Mouse (Mus musculus) gastrocnemius, adult 8-10 months (tissue): ENCODE measurements around the gene Dock10. TPM values are rescaled to one million over a fixed set of nuclear protein-coding genes. Genes with fewer than 3 reads are reported as not detected.

Experiments used
- DNase-seq, 2 experiments: peaks; one replicate each; pipeline ENCODE4 v3.0.0; 2022; ENCODE audit warnings: low spot score in 2 of 2
- total RNA-seq, 4 experiments: library from RNA; stranded (reverse); gene quantifications; 2 replicates each; pipeline ENCODE4 v1.2.4; 2022

The Dock10 gene
- total RNA-seq, 4 experiments from 2014 or later, result 0.92 to 2.0 (median 1.6) TPM

GRCm38 (mm10) chr1:80728183-80728582 is 30.1 kb downstream of the Dock10 start:
- DNase-seq, result no peak

GRCm38 (mm10) chr1:80727403-80727802 is 30.9 kb downstream of the Dock10 start:
- no peak for DNase-seq

- peak; percentile 8 to 23 for DNase-seq
Measured at GRCm38 (mm10) chr1:80722647-80723046, 35.7 kb downstream of the Dock10 start.

GRCm38 (mm10) chr1:80722001-80722400 is 36.3 kb downstream of the Dock10 start:
- no peak for DNase-seq

GRCm38 (mm10) chr1:80721181-80721580 is 37.1 kb downstream of the Dock10 start:
- DNase-seq, result no peak

DNA sequence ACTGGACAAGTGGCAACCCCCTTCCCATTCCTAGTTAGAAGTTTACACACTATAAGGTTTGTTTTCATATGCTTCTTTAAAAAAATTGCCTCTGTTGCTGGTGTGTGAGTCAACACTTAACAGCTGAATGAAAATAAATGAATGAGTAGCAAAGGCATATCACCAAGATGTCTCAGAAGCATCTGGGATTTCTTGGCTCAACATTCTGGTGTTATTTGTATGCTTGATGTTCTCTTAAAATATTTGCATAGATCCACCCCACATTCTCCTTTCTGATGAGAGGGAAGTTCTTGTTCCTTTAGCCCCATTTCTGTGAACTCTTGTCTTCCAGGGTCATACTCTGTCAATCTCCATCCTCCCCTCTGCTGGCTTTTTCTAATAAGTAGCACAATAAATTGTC is 38.2 kb downstream of the Dock10 start:
- no peak for DNase-seq

- no peak for DNase-seq
Measured at GRCm38 (mm10) chr1:80719436-80719835, 38.9 kb downstream of the Dock10 start.

- no peak for DNase-seq
Measured at GRCm38 (mm10) chr1:80718666-80719065, 39.7 kb downstream of the Dock10 start.

DNA sequence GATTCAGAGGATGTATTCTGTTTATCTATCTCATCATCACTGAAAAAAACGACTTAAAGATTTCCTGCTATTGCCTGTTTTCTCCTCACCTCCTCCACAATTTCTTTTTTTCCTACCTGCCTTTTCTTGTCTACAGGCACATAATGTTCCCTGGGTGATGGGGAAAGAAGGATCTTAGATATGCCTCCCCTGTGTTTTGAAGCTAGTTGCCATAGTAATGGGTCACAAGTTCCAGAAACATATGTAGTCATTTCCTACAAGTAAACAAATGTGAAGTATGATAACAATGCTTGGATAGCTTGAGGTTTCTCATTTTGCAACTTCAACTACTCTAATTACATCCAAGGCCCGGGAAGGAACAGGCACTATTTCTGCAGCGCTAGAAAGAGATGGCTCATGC is 42.4 kb downstream of the Dock10 start:
- no peak for DNase-seq

DNA sequence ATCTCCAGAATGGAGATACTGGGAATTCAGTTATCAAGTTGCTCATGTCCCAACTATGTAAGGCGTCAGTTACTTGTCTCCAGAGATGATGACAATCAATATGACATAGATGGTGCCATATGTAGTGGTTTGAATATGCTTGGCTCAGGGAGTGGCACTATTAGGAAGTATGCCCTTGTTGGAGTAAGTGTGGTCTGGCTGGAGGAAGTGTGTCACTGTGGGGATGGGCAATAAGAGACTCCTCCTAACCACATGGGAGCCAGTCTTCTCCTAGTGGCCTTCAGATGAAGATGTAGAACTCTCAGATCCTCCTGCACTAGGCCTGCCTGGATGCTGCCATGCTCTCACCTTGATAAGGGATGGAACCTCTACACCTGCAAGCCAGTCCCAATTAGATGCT is 44.4 kb downstream of the Dock10 start:
- no peak for DNase-seq

- DNase-seq, result no peak
Measured at GRCm38 (mm10) chr1:80710607-80711261, 47.6 kb downstream of the Dock10 start.

DNA sequence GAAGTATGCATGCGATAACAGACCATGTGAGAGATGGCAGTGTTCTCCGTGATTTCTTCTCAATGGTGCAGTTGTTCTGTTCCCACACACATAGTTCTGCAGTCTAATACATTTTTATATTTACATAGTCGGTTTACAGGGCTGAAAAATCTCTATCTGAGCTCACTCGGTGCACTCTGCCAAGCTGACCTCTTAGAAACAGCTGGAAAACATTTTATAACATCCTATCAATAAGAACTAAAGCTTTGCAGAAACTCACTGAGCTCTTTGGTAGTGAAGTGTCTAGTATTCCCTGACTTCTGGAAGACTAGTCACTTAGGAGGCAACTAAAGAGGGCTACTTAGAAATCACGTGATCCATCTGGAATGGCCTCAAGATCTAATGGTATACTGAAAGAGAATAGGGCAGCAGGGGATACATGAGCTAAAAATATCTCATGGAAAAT is 48.2 kb downstream of the Dock10 start:
- DNase-seq, result no peak

DNA sequence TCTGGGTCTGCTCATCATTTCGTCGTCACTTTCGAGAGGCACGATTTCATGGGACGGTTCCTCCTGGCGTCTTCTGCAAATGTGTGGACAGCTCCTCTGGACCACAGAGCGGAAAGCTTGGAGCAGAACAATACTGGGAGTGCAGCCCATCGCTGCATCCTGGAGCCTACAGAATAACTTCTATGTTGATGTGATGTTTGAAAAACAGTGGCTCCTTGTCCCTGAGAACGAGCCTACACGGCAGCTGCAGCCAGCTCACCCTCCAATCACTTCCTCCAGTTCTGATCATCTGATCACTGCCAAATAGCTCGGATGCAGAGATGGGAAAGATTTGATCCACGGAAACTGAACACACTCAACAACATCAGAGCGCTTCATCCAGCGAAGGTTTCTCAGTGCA is 49.0 kb downstream of the Dock10 start:
- DNase-seq, result peak in 1 of 2 experiments; percentile 3

- DNase-seq, result no peak
Measured at GRCm38 (mm10) chr1:80703279-80703678, 55.0 kb downstream of the Dock10 start.

- DNase-seq, result no peak
Measured at GRCm38 (mm10) chr1:80676004-80676673, 82.2 kb downstream of the Dock10 start.

DNA sequence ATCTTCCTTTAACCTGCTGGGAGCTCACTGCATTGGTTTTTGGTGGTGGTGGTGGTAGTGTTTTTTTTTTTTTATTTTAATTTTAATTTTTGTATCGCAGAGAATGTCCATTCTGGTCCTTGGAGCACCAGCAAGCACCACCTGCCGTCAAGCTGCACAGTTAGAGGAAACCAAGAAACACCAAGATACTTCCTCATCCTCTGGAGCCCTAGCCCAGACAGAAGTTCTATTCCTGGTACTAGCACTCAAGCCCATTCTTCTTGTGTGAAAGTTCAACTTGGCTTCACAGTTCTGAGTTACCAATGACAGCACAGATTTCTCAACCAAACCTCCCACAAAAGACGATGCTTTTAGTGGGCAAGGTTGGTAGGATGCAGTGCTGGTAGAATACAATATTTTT is 86.6 kb downstream of the Dock10 start:
- no peak for DNase-seq

DNA sequence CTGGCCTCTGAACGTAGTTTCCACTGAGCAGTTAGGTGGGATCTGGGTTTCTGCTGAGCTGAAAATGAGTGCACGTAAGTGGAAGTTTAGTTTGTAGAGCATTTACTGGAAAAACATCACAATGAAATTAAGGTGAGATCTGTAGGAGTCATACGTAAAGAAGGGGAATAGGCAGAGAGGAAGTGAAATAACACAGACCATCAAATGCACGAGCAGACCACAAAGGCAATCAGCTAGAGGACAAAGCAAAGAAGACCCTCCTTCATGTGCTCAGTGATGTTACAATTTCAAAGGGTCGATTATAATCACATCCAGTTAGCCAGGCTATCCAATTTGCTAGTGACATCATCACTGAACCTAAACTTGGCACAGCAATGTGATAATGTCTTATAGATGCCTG is 87.3 kb downstream of the Dock10 start:
- no peak for DNase-seq

GRCm38 (mm10) chr1:80670387-80670786 is 87.9 kb downstream of the Dock10 start:
- no peak for DNase-seq

- DNase-seq, result no peak
Measured at GRCm38 (mm10) chr1:80665761-80666160, 92.6 kb downstream of the Dock10 start.

DNA sequence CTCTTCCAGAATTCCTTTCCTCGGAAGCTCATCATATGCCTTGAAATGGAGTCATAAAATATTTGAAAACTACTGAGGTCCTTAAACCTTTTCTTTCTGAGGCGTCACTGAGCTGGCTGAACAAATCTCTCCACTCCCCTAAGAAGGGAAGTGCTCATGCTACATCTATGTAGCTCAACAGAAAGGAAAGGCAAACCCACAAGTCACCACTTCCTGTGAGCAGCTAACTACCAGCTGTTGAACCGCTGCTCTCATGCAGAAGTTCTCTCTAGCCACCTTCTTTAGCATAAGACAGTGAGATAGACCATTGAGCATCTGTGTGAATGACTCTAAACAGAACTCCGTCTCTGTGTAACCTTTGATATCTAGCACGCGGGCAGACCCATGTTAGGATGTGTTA is 93.2 kb downstream of the Dock10 start:
- no peak for DNase-seq

DNA sequence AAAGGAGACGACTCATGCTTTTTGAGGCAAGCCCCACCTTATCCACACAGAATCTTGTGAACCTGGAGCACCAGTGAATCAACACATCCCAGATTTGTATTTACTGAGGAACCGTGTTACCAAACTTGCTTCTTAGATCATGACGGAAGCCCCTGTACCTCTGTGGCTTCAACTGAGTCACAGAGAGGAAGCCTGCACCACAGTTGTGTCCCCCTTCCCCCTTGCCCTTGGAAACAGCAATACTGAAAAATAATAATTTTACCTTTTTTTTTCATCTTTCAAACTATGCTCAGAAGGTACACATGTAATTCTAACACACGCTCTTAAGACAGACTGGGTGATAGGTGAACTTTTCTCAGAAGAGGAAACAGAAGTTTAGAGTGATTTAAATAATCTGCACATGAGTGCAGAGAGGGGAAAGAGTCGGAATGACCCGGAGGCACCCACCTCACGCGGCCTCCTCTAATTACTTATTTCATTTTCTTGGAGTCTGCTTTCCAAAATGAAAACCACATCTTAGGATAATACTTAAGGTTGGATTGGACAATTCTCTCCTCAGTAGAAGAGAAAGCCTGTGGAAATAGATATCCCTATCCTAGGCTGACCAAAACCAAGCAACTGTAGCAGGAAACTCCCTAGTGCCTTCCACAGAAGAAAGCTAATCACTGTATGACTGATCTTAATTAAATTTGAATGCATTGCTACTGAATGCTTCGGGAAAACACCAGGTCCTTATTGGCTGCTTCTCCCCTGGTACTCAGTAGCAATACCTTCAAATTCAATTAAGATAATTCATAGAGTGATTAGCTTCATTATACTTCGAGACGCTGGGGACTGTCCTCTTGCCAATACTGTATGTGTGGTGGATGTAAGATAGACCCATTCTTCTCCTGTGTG is 96.6 kb downstream of the Dock10 start:
- no peak for DNase-seq
